25 mouse cellular contexts compared by ENCODE assay signal in the genomic region with DNA sequence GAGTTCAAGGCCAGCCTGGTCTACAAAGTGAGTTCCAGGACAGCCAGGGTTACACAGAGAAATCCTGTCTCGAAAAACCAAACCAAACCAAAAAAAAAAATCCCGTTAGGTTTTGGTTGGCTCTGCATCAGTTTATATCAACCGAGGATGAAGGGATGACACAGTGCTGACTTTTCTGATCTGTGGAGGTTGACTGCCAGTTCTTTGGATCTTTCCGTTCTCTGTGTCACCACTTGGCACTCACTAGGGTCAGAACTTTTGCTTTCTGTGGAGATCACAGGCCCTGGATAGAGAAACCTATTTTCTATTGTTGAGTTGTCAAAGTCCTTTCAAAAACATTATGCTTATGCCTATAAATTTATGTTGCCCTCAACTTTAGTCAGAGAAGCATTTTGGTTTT. TPM values are rescaled to one million over a fixed set of nuclear protein-coding genes. Genes with fewer than 3 reads are reported as not detected.
"Had no signal": no experiment of that assay in that cellular context is flagged by ENCODE, and none has a peak within 500 bp of the region (broad histone marks: within the 10 kb centered on the region; RNA-seq: fewer than 3 reads in every experiment).

No protein-coding gene starts in this region.

- H3K4me2 ChIP-seq: lung, embryonic 14.5 days; midbrain, embryonic 12.5 days; neural tube, embryonic 13.5 days; neural tube, embryonic 15.5 days; stomach, embryonic 15.5 days had no signal

- H3K9me3 ChIP-seq: midbrain, embryonic 10.5 days; midbrain, embryonic 12.5 days; neural tube, embryonic 13.5 days; neural tube, embryonic 15.5 days; stomach, embryonic 15.5 days had no signal

- H3K4me3 ChIP-seq: midbrain, embryonic 10.5 days; midbrain, embryonic 12.5 days; myocyte; neural tube, embryonic 13.5 days; neural tube, embryonic 15.5 days; stomach, embryonic 15.5 days had no signal

- H3K27ac ChIP-seq: liver, embryonic 14.5 days; midbrain, embryonic 10.5 days; midbrain, embryonic 12.5 days; neural tube, embryonic 13.5 days; neural tube, embryonic 15.5 days; stomach, embryonic 15.5 days; stomach, postnatal 0 days had no signal

- H3K27me3 ChIP-seq: midbrain, embryonic 12.5 days; neural tube, embryonic 13.5 days; neural tube, embryonic 15.5 days; stomach, embryonic 15.5 days had no signal

- H3K4me1 ChIP-seq: midbrain, embryonic 12.5 days; neural tube, embryonic 13.5 days; neural tube, embryonic 15.5 days; stomach, embryonic 15.5 days had no signal

- H3K9ac ChIP-seq: liver, embryonic 14.5 days; lung, embryonic 14.5 days; midbrain, embryonic 12.5 days; neural tube, embryonic 13.5 days; neural tube, embryonic 15.5 days; stomach, embryonic 15.5 days had no signal

- H3K36me3 ChIP-seq: midbrain, embryonic 10.5 days; midbrain, embryonic 12.5 days; neural tube, embryonic 13.5 days; neural tube, embryonic 15.5 days; stomach, embryonic 15.5 days had no signal

- DNase-seq: lung, embryonic 14.5 days; lung, postnatal 14 days; lung, postnatal 4 days; midbrain, embryonic 14.5 days; right cerebral cortex, postnatal 14 days; thymus, adult 2 months; thymus, postnatal 25 days; thymus, postnatal 4 days had no signal

- ATAC-seq: midbrain, embryonic 16.5 days had no signal

RNA-seq across cellular contexts. Expression of a gene that starts 20.6 kb away (rescaled TPM):
- total RNA-seq: megakaryocyte, adult 5-6 weeks; megakaryocyte-erythroid progenitor cell, adult 5-6 weeks had no signal
- polyA plus RNA-seq: myocyte had no signal

RNA-seq across cellular contexts. Expression of a gene that starts 38.1 kb away (rescaled TPM):
- total RNA-seq: megakaryocyte, adult 5-6 weeks; megakaryocyte-erythroid progenitor cell, adult 5-6 weeks had no signal
- polyA plus RNA-seq: lung, embryonic 14.5 days; midbrain, embryonic 10.5 days; midbrain, embryonic 12.5 days; midbrain, embryonic 14.5 days; midbrain, embryonic 16.5 days; myocyte; neural tube, embryonic 13.5 days; small intestine, adult 2 months; testis, adult 2 months; thymus, adult 2 months; urinary bladder, adult 2 months had no signal

RNA-seq across cellular contexts. Expression of a gene that starts 51.0 kb away (rescaled TPM):
- total RNA-seq: megakaryocyte, adult 5-6 weeks; megakaryocyte-erythroid progenitor cell, adult 5-6 weeks had no signal
- polyA plus RNA-seq: lung, embryonic 14.5 days; lung, embryonic 16.5 days; midbrain, embryonic 14.5 days; neural tube, embryonic 11.5 days; neural tube, embryonic 13.5 days; neural tube, embryonic 15.5 days; small intestine, adult 2 months; spleen, adult 2 months; stomach, embryonic 15.5 days; stomach, postnatal 0 days; thymus, adult 2 months; urinary bladder, adult 2 months had no signal
